Mouse (Mus musculus) gonadal fat pad, adult 2 months (tissue): Measurements from ENCODE around the gene Hist1h3a. TPM values are rescaled to one million over a fixed set of nuclear protein-coding genes. Genes with fewer than 3 reads are reported as not detected.
"Not testable (repeated sequence)": the region's sequence is repeated elsewhere in the genome, so short reads cannot be mapped to it uniquely, and the experiment has no call there.

Experiments used
- DNase-seq: peaks from one replicate; pipeline ENCODE4 v3.0.0-alpha.2; 2012; ENCODE audit warnings: low read depth
- polyA plus RNA-seq: library from polyadenylated mRNA; depleted of rRNA; stranded (reverse); fragments of >200 nt; gene quantifications from 2 replicates; pipeline ENCODE4 v1.2.3, GENCODE M21; 2012

Gene Hist1h3a
- polyA plus RNA-seq, 1 experiment = 2.8 TPM

DNA sequence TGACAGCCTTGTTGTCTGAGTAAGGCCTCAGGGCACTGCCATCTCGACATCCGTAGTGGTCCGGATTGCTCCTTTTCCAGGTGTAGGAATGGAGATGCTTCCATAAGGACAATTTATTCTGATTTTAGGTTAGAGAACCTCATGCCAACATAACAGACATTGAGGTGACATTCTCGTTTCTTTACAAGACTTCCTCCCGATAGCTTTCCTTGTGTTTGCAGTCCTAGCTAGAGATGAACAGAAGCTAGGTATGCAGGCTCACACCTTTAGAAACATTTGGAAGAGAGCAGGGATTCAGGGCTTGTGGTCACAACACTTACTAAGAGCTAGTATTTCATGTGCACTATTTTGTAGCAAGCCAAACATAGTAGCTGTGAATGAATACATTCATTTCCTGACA, 19.0 kb downstream of the Hist1h3a start:
- DNase-seq = no peak

DNA sequence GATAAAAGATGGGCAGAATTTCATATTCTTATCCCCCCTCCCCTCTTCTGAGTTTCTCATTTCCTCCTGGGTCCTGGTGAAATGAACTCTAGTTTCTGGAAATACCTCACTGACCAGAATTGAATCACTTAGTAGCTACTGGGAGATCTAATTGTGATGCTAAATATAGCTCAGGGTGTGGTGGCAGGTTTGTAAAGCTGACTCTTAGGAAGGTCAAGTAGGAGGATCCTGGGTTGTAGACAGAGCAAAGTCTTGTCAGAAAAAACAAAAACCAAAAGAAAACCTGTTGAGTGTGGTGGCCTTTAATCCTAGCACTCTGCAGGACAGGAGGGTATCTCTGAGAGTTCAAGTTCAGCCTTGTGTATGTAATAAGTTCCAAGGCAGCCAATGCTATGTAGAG, 20.2 kb downstream of the Hist1h3a start:
- DNase-seq = no peak

DNA sequence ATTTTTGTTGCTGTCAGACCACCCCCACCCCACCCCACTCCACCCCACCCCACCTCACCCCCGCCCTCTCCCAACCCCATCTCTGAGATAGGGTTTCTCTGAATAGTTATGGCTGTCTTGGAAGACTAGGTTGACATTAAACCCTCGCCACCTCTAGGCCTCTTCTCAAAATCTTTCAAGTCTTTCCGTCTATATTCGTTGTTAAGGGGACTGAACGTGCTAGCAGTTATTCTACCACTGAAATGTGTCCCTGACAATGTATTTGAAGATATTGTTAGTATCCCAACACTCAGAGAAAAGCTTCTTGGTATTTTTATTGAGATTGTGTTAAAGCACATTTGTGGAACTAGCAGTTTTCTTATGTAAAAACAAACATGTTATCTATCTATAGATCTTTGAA, 21.3 kb downstream of the Hist1h3a start:
- no peak for DNase-seq

DNA sequence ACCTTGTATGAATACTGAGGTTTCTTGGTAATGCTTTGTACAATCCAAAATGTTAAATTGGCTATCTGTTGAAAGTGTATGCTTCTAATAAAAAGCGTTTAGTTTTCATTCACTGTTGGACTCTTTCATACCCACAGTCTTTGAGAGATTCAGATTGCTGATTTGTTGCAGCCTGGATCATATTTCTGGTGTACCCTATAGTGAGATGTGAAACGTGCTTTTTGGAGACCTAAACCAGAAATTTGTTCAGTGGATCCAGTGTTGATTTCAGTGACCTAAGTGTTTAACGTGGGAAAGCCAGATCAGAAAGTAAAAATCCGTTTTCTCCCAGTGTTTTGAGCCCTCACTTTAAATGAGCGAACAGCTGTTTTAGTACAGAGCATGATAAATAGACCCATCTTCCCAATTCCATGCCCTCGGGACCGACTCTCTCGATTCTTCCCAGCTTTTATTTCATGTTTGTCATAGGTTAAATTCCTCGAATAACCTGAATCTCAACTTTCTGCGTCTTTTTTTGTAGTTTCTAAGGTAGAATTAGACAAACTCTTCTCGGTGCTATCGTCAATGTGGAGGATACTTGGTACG, 21.8 kb downstream of the Hist1h3a start:
- no peak for DNase-seq

DNA sequence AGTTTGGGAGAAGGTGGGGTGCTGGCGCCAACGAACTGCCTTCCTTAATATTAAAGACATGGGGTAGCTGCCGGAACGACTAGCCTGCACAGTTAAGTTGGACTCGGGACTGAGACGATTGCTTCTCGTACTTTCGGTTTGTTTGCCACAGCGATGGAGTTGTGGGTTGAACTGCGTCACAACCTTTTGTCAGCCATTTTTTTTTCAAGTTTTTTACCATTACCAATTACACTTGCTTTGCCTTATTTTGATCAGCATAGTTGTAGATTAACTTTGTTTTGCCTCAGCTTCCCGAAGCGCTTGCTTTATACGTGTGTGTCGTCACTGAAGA, 22.3 kb downstream of the Hist1h3a start:
- no peak for DNase-seq

DNA sequence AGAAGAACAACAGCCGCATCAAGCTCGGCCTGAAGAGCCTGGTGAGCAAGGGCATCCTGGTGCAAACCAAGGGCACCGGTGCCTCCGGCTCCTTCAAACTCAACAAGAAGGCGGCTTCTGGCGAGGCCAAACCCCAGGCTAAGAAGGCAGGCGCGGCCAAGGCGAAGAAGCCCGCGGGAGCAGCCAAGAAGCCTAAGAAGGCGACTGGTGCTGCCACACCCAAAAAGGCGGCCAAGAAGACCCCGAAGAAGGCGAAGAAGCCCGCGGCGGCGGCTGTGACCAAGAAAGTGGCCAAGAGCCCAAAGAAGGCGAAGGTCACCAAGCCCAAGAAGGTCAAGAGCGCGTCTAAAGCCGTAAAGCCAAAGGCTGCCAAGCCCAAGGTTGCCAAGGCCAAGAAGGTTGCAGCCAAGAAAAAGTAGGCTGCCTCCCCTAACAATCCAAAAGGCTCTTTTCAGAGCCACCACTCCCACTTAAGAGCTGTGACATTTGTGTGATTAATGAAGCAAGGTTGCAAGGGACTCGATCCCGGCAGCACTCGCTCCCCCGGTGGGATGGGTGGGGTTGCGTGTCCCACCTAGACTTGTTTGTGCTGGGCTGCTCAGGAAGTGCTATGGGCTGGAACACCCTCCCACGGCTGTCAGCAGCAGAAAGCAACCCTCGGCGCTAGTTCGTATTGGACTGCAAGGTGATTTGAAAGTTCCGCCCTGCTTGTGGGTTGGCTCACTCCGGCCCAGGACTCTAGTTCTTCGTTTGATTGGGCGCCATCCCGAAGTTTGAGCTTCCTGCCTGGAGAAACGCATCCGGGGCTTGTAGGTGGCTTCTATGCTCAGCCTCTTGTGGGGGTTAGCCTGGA, 22.9 kb downstream of the Hist1h3a start:
- DNase-seq = no peak

DNA sequence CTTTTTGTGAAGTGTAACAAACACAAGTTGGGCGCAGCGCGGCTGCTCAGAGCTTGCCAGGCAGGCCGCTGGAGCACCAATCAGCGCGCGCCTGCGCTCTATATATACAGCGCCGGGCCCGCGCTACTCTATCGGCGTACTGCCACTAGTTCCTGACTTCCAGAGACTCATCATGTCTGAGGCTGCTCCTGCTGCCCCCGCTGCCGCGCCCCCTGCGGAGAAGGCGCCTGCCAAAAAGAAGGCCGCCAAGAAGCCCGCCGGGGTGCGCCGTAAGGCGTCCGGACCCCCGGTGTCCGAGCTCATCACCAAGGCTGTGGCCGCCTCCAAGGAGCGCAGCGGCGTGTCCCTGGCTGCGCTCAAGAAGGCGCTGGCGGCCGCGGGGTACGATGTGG, 23.5 kb downstream of the Hist1h3a start, which contains the start of gene Hist1h1c:
Gene Hist1h1c (plus strand): TSS at position 132 of the 392 bp plus-strand sequence.
- DNase-seq = no peak

DNA sequence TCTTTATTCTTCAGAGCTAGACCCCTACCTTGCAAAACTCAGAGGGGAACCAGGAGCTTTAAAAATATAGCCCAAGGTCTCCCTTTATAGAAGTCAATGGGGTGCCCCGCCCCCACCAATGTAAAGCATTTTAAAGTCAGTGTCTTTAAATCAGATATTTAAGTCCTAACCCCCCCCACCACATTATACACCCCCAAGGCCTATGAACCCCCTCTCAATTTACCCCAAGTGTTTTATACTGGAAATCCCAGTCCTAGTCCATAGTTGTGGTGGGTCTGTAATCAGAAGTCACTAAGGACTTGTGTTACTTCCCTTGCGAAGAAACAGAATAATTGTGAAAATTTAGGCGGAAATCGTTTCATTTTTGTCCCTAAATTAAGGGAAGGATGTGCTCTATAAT, 24.1 kb downstream of the Hist1h3a start:
- no peak for DNase-seq

DNA sequence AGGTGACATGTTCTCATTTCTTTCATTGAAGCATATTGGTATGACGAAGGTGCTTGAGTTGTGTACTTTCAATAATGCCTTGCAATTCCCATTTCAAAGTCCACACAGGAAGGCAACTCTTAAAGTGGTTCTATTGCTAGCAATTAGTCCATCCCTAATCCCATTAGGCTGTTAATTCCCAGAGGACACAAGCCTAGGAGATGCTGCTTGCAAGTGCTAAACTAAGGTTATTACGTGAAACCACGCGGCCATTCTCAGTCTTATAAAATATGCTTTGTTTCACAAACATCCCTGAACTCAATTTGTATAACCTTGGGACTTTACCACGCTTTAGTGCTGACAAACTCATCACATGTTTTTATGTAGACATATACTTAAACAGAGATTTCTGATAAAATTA, 25.1 kb downstream of the Hist1h3a start:
- no peak for DNase-seq

DNA sequence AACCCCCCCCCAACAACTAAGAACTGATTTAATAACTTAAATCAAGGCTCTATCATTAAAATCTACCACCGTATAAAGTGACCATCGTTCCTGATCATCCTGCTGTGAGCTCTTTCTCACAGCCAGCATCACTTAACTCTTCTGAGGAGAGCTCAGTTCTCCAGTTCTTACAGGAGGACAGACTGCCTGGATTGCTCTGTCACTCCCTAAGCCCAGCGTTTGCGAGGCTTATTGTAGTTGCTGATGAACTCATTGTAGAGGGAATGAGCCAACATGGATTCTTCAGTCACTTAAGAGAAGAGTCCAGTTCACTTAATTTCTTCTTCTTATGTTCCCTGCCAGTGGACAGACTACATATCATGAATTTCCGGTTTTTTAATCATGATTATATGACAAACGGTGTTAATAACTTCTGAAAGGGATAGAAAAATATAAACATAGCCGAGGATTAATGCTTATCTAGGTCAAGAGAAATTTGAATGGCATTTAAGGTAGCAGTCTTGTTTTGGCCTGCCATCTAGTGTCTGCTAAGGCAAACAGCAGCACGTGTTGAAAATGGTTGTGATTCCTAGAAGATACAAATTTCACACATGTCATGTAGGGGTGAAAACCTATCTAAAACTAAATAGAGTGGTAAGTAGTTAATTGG, 29.9 kb downstream of the Hist1h3a start:
- DNase-seq = no peak

DNA sequence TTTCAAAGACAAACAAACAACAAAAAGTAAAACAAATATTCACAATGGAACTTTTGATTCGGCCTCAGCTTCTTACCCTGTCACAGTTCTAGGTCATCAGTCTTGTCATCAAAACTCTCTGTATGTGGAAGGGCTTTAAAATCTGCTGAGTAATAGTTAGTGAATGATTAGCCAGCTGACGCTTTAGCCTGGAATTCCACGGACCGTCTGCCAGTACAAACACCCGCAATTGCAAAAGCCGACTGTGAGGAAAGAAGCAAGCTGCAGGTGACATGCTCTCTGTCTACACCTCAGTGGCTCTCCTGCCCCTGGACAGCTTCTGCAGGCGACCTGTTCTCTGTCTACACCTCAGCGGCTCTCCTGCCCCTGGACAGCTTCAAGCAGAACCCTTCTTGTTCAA, 31.7 kb downstream of the Hist1h3a start:
- no peak for DNase-seq

DNA sequence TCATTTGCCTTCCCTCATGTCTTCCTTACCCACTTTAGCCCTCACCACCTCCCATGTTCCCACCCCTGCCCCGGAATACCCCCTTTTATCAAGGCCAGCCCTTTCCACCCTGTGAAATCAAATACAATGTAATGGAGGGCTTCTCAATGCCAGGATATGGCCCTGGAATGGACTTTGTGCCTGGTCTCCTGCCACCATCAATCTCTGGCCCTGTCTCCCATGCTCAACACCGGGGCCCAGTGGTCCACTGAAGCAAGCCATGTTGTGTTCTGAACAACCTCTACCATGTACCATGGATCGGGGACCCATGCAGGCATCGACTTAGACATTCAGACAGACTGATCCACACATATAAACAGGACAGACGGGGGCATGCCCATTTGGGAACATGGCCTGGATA, 32.5 kb downstream of the Hist1h3a start:
- DNase-seq = no peak

DNA sequence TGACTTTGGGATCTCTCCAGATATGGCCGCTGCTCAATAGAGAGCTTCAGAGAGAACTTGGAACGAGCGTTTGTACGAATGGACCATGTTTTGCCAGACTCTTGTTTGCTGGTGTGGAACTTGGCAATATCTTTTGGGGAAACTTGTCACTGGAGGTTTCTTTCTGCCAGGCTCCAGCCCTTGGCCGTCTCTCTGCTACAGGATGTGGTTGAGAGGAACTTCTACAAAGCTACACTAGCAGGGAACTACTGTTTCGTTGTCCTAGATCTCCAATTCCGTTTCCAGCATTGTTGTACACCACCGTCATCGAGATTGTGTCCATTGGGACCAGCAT, 33.0 kb downstream of the Hist1h3a start:
- no peak for DNase-seq

DNA sequence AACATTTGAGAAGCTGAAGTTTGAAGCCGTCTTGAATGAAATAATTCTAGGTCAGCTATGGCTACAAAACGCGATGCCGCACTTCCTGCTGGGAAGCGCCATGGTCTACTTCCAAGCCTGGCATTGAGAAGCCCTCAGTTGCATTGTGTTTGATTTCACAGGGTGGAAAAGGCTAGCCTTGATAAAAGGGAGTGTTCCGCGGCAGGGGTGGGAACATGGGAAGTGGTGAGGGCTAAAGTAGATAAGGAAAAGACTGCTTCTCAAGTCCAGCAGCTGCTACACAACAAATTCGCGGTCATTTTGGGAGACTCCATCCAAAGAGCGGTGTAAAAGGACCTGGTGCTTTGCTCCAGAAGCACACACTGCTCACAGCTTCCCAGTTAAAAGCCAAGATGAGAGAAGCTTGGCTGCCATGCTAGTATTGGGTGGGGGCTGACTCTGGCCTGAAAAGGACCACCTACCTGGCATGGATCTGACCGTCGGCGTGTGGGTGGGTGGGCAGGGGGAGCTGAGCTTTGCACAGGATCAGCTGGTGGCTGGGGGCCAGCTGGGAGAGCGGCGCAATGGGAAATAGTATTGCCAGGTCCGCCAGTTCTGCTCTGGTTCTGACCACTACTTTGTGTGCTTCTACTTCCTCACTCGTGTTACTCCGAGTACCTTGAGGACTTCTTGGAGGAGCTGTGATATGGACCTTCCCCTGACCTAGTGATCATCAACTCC, 33.6 kb downstream of the Hist1h3a start:
- DNase-seq = no peak

DNA sequence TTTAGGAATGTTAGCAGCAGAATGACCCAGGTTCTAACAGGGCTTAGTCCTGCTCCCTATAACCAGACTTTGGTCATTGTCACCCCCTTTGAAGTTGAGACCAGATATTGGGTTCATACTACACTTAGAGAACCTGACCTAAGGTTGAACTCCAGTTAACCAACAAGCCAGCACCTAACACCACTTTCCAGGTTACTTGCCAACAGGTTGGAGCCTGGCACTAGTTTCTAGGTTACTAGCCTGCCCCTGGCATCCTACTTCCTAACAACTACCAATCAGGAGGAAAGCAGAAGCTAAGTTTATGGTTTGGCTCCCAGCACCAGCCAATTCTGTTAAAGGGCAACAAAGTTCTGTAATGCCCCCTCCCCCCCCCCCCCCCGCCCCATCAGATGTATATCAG, 37.0 kb downstream of the Hist1h3a start:
- no peak for DNase-seq

DNA sequence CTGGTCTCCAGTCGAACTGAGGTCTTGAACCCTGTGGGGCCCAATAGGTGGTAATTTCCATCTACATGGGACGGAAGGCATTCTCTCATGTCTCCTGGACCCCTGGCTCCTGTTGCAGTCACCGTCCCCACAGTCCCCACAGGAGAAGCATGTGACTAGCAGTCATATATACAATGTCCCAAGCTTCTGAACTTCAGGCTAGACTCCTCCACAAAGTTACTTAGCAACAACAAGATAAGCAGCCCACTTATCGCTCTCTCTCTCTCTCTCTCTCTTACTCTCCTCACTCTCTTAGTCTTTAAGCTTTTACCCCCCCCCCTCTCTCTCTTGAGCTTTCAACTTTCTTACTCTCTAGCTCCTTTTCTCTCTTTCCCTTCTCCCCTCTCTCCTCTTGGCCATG, 37.9 kb downstream of the Hist1h3a start:
- DNase-seq = no peak

DNA sequence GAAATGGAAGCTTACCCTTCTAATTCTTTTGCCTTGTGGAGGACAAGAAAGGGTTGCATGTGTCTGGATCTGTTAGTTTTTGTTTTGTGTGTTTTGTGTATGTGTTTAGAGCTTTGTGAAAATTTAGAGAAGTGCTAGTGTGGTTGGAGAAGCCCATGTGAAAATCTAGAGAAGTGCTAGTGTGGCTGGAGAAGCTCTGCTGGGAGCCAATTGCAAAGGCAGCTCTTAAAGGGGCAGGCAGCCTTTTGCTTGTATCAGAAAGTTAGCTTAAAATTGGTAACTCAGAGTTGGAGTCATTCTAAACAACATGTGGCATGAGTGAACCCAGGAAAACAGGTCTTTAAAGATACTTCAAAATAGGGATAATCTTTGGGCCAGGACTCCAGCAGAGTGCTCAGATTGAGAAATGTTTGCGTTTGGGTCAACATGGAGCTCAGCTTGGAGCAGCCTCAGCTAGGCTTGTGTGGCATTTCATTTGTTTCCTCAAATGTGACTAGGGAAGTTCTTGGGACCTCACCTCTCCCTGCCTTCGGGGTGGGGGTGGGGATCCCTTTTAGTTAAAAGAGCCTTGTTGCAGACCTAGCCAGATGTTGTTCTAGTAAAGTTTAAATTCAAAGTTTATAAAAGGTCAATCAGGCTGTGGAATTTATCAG, 44.5 kb downstream of the Hist1h3a start:
- not testable (repeated sequence) for DNase-seq

DNA sequence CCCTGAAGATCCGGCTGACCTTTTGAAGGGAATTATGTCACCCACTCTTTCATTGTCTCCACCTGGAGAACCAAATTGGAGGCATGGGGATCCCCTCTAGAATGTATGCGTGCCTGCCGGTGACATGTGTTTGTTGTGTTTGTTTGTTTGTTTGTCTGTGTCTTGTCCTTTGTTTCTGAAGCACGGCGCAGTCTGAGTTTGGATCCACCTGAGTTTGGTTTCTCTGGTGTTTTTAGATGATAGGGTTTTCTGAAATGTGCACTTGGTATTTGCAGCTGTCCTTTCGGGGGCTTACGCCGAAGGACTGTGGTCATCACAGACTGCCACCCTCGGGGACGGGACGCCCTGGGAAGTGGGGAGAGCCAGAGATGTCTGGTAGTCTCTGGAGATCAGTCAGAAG, 45.0 kb downstream of the Hist1h3a start:
- no peak for DNase-seq

DNA sequence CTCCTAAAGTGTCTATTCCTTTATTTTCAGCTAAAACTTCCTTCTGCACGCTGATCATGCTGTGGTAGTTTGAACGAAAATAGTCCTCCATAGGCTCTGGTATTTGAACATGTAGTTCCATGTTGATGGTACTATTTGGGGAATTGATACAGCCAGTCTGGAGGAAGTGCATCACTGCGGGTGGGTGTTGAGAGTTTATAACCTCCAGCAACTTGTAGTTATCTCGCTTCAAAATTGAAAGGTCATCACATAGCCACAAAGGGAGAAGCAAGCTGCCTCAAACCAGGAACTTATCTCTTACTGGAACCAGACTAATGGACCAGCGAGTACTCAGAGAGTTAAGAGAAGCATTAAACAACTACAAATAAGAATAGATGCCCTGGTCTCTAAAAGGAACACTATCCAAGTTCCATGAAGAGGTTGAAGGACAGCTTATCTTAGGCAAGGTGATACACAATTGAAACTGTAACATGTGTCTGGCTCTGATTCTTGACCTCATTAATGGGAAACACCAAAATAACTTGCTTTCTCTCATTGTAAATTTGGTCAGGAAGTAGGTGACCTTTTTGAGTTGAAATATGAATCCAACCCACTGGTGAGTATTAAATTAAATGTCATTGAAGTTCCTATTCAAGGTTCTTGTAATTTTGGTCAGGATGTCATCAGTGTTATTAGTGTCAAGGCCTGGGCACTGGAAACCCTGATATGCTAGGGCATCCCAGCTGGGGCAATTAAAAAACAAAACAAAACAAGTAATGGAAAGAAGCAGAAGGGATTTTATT, 45.7 kb downstream of the Hist1h3a start:
- DNase-seq = no peak
